Comparison of ENCODE assay signal across 9 mouse cellular contexts in the genomic region with DNA sequence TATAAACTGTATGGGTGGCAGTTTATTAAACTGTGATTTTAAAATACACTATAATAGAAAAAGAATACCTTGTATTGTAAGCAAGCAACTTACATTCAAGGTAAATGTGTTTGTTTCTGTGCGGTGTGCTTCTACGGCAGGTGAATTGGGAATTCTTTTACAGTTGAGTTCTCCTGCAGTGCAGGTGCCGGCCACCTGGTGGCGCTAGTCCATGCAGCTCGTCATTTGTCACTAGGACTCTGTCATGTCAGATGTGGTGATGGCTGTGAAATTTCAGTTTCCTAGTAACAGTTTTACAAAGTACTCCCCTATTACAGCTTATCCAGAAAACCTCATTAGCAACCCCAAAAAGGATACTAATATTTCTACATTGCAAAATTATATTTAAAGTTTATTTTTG. TPM values are rescaled to one million over a fixed set of nuclear protein-coding genes. Genes with fewer than 3 reads are reported as not detected.
DNase-seq lines count a peak whose midpoint lies in the region; ATAC-seq and TF ChIP-seq lines count a peak whose summit lies in the region.
"Had no signal": no experiment of that assay in that cellular context is flagged by ENCODE, and none has a peak within 500 bp of the region (broad histone marks: within the 10 kb centered on the region; RNA-seq: fewer than 3 reads in every experiment).

No protein-coding gene starts in this region.

- no peaks in the 10 kb centered on the region; the same call in none of the 2 replicates for H3K79me2 ChIP-seq in liver, adult 2 months (ENCODE audit: control insufficient read depth, insufficient read depth, low read length)

- TF ChIP-seq CTCF in liver, adult 2 months (IDR thresholded peaks at IDR 0.05; ENCODE audit: low read depth, low read length) = peak; percentile 94
- TF ChIP-seq CTCF in brain, embryonic 14.5 days (IDR thresholded peaks at IDR 0.05; ENCODE audit: borderline replicate concordance, extremely low read depth, insufficient read depth, insufficient read length) = peak; percentile 94
- peak; percentile 94 for TF ChIP-seq CTCF in liver, embryonic 14.5 days (IDR thresholded peaks at IDR 0.05; ENCODE audit: low read depth)

- peaks cover 21% of the 10 kb centered on the region for H3K36me3 ChIP-seq in liver, adult 2 months (ENCODE audit: control insufficient read depth, insufficient read depth, low read length)
- peaks cover 24% of the 10 kb centered on the region; the same call in 1 of the 2 replicates for H3K36me3 ChIP-seq in liver, embryonic 11.5 days (ENCODE audit: control insufficient read depth, insufficient read depth, low read length)
- H3K36me3 ChIP-seq in liver, embryonic 14.5 days (replicated peaks; ENCODE audit: control insufficient read depth, insufficient read depth, low read depth) = peaks cover 7% of the 10 kb centered on the region; the same call in 1 of the 2 replicates

- DNase-seq in adrenal gland, adult (ENCODE audit: inconsistent age in 2 of 2, low spot score in 1 of 2) = peak; percentile 32 to 74
- no peak for DNase-seq in adrenal gland, adult 8-10 months
- DNase-seq in liver, adult 2 months (ENCODE audit: extremely low read depth, low read depth, low spot score) = no peak
- no peak for DNase-seq in liver, embryonic 11.5 days (ENCODE audit: low spot score)
- DNase-seq in brain, embryonic 14.5 days (ENCODE audit: low read depth) = peak; percentile 64
- peak; percentile 47 for DNase-seq in gastrocnemius, postnatal 14 days
- no peak for DNase-seq in liver, embryonic 14.5 days (ENCODE audit: low read depth in 3 of 3, low spot score in 3 of 3)
- DNase-seq in right cerebral cortex, postnatal 10 days (ENCODE audit: low spot score in 2 of 2) = peak; percentile 52 to 61

- intact Hi-C loops in gastrocnemius, postnatal 14 days (cut with DNase I; ENCODE audit: low total_unique reads) = loop anchor here (5.0 kb wide), 1 partner anchor 435 kb away; no protein-coding TSS in a partner anchor

- no peak overlapping the region; the same call in 1 of the 2 replicates for H3K4me3 ChIP-seq in liver, adult 2 months (ENCODE audit: insufficient read depth, low read depth, low read length)
- no peak overlapping the region for H3K4me3 ChIP-seq in liver, embryonic 11.5 days (ENCODE audit: low read depth, low read length)
- no peak overlapping the region for H3K4me3 ChIP-seq in liver, embryonic 14.5 days (ENCODE audit: insufficient read depth in 1 of 2, low read depth in 2 of 2, low read length in 2 of 2)
- H3K4me3 ChIP-seq: heart, embryonic 13.5 days had no signal

- no peaks in the 10 kb centered on the region for H3K27me3 ChIP-seq in liver, adult 2 months (ENCODE audit: control insufficient read depth, insufficient read depth, low read length)
- no peaks in the 10 kb centered on the region for H3K27me3 ChIP-seq in liver, embryonic 11.5 days (replicated peaks; ENCODE audit: control insufficient read depth, insufficient read depth, low read length)
- no peaks in the 10 kb centered on the region for H3K27me3 ChIP-seq in liver, embryonic 14.5 days (ENCODE audit: control insufficient read depth, insufficient read depth, low read length)
- H3K27me3 ChIP-seq: heart, embryonic 13.5 days had no signal

- no peak overlapping the region for H3K4me2 ChIP-seq in liver, embryonic 11.5 days
- no peak overlapping the region for H3K4me2 ChIP-seq in liver, embryonic 14.5 days (ENCODE audit: low read depth)
- H3K4me2 ChIP-seq: heart, embryonic 13.5 days had no signal

- no peak overlapping the region for H3K27ac ChIP-seq in liver, adult 2 months (replicated peaks; ENCODE audit: insufficient read depth, low read depth, low read length)
- no peak overlapping the region for H3K27ac ChIP-seq in liver, embryonic 11.5 days (ENCODE audit: low read depth, low read length)
- no peak overlapping the region for H3K27ac ChIP-seq in liver, embryonic 14.5 days
- H3K27ac ChIP-seq: heart, embryonic 13.5 days had no signal

- H3K9me3 ChIP-seq in liver, embryonic 11.5 days (ENCODE audit: control insufficient read depth, low read length) = no peaks in the 10 kb centered on the region
- no peaks in the 10 kb centered on the region for H3K9me3 ChIP-seq in liver, embryonic 14.5 days (ENCODE audit: control insufficient read depth, low read length)
- H3K9me3 ChIP-seq: heart, embryonic 13.5 days had no signal

- 37% methylated on average over 5 of the region's 5 CpGs for WGBS in liver, adult 2 months
- 36% methylated on average over 5 of the region's 5 CpGs for WGBS in liver, embryonic 11.5 days
- WGBS in liver, embryonic 14.5 days (ENCODE audit: insufficient replicate concordance) = 31% methylated on average over 5 of the region's 5 CpGs

- H3K4me1 ChIP-seq in liver, adult 2 months (ENCODE audit: control insufficient read depth, insufficient read depth, low read length) = no peaks in the 10 kb centered on the region
- no peaks in the 10 kb centered on the region for H3K4me1 ChIP-seq in liver, embryonic 11.5 days (replicated peaks; ENCODE audit: control insufficient read depth, insufficient read depth, low read length)
- no peaks in the 10 kb centered on the region for H3K4me1 ChIP-seq in liver, embryonic 14.5 days (replicated peaks; ENCODE audit: control insufficient read depth in 2 of 2, insufficient read depth in 2 of 2, low read length in 1 of 2)

- no peak overlapping the region for H3K9ac ChIP-seq in liver, adult 2 months (ENCODE audit: low read depth, low read length)
- H3K9ac ChIP-seq in liver, embryonic 11.5 days (ENCODE audit: low read depth, low read length) = no peak overlapping the region
- H3K9ac ChIP-seq in liver, embryonic 14.5 days (replicated peaks) = no peak overlapping the region
- H3K9ac ChIP-seq: heart, embryonic 13.5 days had no signal

- no peak for TF ChIP-seq POLR2A in liver, adult 2 months (IDR thresholded peaks at IDR 0.05; ENCODE audit: extremely low read depth, insufficient read depth, low read length)
- no peak for TF ChIP-seq POLR2A in brain, embryonic 14.5 days (IDR thresholded peaks at IDR 0.05; ENCODE audit: borderline replicate concordance, extremely low read depth, insufficient read depth, insufficient read length, poor library complexity, severe bottlenecking)

- ATAC-seq in liver, embryonic 11.5 days (replicated peaks; ENCODE audit: low FRiP score) = no peak
- ATAC-seq in liver, embryonic 14.5 days (ENCODE audit: insufficient read depth) = no peak

- TF ChIP-seq EP300 in liver, embryonic 14.5 days (IDR thresholded peaks at IDR 0.05; ENCODE audit: low read depth) = no peak

RNA-seq across cellular contexts. Expression of gene Gpr180, which starts 20.2 kb away (rescaled TPM):
- total RNA-seq in adrenal gland, adult 8-10 months (2022) = 10 to 100 TPM; 29.0 to 32.3 (median 31.5) TPM
- total RNA-seq in liver, adult 2 months (2014; rRNA removed) = 28.0 and 29.8 TPM in 2 replicates
- 32.7 and 36.6 TPM in 2 replicates for polyA plus RNA-seq in liver, adult 2 months (2012; rRNA removed)
- 26.6 and 30.5 TPM in 2 replicates for polyA plus RNA-seq in liver, embryonic 11.5 days (2014; fragmentation: Nextera tagmentation; extraction: Ambion mirVana)
- 26.5 and 26.6 TPM in 2 replicates for polyA plus RNA-seq in brain, embryonic 14.5 days (2012; rRNA removed)
- total RNA-seq in gastrocnemius, postnatal 14 days (2021) = 10 to 100 TPM; 23.3 to 28.8 TPM
- polyA plus RNA-seq in liver, embryonic 14.5 days (2012; rRNA removed) = 5.8 and 6.1 TPM in 2 replicates
- polyA plus RNA-seq in liver, embryonic 14.5 days (2014; fragmentation: Nextera tagmentation; extraction: Ambion mirVana) = 9.6 and 9.9 TPM in 2 replicates

RNA-seq across cellular contexts. Expression of gene Tgds, which starts 24.6 kb away (rescaled TPM):
- total RNA-seq in adrenal gland, adult 8-10 months (2022) = 10 to 100 TPM; 16.5 to 20.9 (median 17.0) TPM
- 32.4 and 37.9 TPM in 2 replicates for total RNA-seq in liver, adult 2 months (2014; rRNA removed)
- 14.3 and 14.4 TPM in 2 replicates for polyA plus RNA-seq in liver, adult 2 months (2012; rRNA removed)
- polyA plus RNA-seq in liver, embryonic 11.5 days (2014; fragmentation: Nextera tagmentation; extraction: Ambion mirVana) = 33.5 and 35.4 TPM in 2 replicates
- 17.6 and 20.3 TPM in 2 replicates for polyA plus RNA-seq in brain, embryonic 14.5 days (2012; rRNA removed)
- 1 to 10 TPM; 5.5 to 7.0 TPM for total RNA-seq in gastrocnemius, postnatal 14 days (2021)
- polyA plus RNA-seq in liver, embryonic 14.5 days (2012; rRNA removed) = 7.3 and 9.9 TPM in 2 replicates
- 14.2 and 15.8 TPM in 2 replicates for polyA plus RNA-seq in liver, embryonic 14.5 days (2014; fragmentation: Nextera tagmentation; extraction: Ambion mirVana)

Comparison
In these comparisons a context has a peak if more than half of its experiments do, and no peak if none do; other contexts are left out.
1. DNase-seq: peak in adrenal gland, adult (2 of 2), brain, embryonic 14.5 days (single experiment), gastrocnemius, postnatal 14 days (single experiment) and right cerebral cortex, postnatal 10 days (2 of 2); none in adrenal gland, adult 8-10 months (single experiment), liver, adult 2 months (single experiment), liver, embryonic 11.5 days (single experiment) and liver, embryonic 14.5 days (0 of 3).
2. Peak in every context shown above with its lines, with median percentiles within 50 percentile points of each other: CTCF ChIP-seq.